Mouse (Mus musculus) olfactory bulb, adult 2 months (tissue): ENCODE measurements around the gene Nup37.

ENCODE experiments used
- CTCF ChIP-seq: fragments of 200-500 bp; IDR thresholded peaks from 2 replicates; pipeline ENCODE4 v1.5.1; 2012; ENCODE audit warnings: low read depth, mild to moderate bottlenecking, low read length, moderate library complexity; ENCODE audit not compliant: insufficient read depth
- POLR2A ChIP-seq: fragments of 200-500 bp; IDR thresholded peaks from 2 replicates; pipeline ENCODE4 v1.6.1; 2012; ENCODE audit warnings: mild to moderate bottlenecking, low read depth, low read length, moderate library complexity; ENCODE audit not compliant: insufficient read depth

GRCm38 (mm10) chr10:88146707-88147477 lies at the start of gene Nup37, which contains the start of gene Parpbp:
- TF ChIP-seq CTCF (no peak), POLR2A (peak; percentile 65; the same call in 1 of the 2 replicates)
